Mouse (Mus musculus) midbrain, embryonic 13.5 days (tissue): ENCODE data around the gene Slc25a12. TPM values are rescaled to one million over a fixed set of nuclear protein-coding genes. Genes with fewer than 3 reads are reported as not detected.

Experiments
- ATAC-seq: fragments of 200-750 bp; cut with Nextera tagmentation; 2 replicates; pipeline ENCODE4 v1.8.0; 2017; ENCODE audit warnings: mild to moderate bottlenecking, moderate TSS enrichment, moderate library complexity
- H3K27ac ChIP-seq: fragments of 300-500 bp; sonication (generic); 2 replicates; pipeline ENCODE4 v1.5.1; 2015; ENCODE audit warnings: inconsistent platforms, mild to moderate bottlenecking, moderate library complexity
- H3K27me3 ChIP-seq: fragments of 300-500 bp; sonication (generic); 2 replicates; pipeline ENCODE4 v1.6.1; 2015; ENCODE audit warnings: mild to moderate bottlenecking, inconsistent platforms
- H3K36me3 ChIP-seq: fragments of 300-500 bp; sonication (generic); 2 replicates; pipeline ENCODE4 v1.6.1; 2015; ENCODE audit warnings: mild to moderate bottlenecking, inconsistent platforms
- H3K4me1 ChIP-seq: fragments of 300-500 bp; sonication (generic); replicated peaks from 2 replicates; pipeline ENCODE4 v1.6.1; 2015; ENCODE audit warnings: inconsistent platforms
- H3K4me2 ChIP-seq: fragments of 300-500 bp; sonication (generic); replicated peaks from 2 replicates; pipeline ENCODE4 v1.6.1; 2015; ENCODE audit warnings: moderate library complexity, mild to moderate bottlenecking, inconsistent platforms
- H3K4me3 ChIP-seq: fragments of 300-500 bp; sonication (generic); replicated peaks from 2 replicates; pipeline ENCODE4 v1.5.1; 2015; ENCODE audit warnings: mild to moderate bottlenecking, inconsistent platforms
- H3K9ac ChIP-seq: fragments of 300-500 bp; sonication (generic); replicated peaks from 2 replicates; pipeline ENCODE4 v1.6.1; 2015; ENCODE audit warnings: mild to moderate bottlenecking, inconsistent platforms
- H3K9me3 ChIP-seq: fragments of 300-500 bp; sonication (generic); 2 replicates; pipeline ENCODE4 v1.6.1; 2016; ENCODE audit warnings: mild to moderate bottlenecking, inconsistent platforms
- WGBS: fragments of 180-500 bp; shearing (Covaris S2); methylation state at CpG from one replicate; pipeline ENCODE4 v1.1.7; 2015; 5-methylcytosine and 5-hydroxymethylcytosine counted together
- polyA plus RNA-seq: library from polyadenylated mRNA; unstranded; fragments of >200 nt; fragmentation: Nextera tagmentation; extraction: Ambion mirVana; gene quantifications from 2 replicates; pipeline ENCODE4 v1.2.1, GENCODE M21; 2015

Gene Slc25a12
- polyA plus RNA-seq, 1 experiment from 2014 or later: 64.2 TPM

- peaks cover 20% of the 10 kb centered on the region for H3K4me1 ChIP-seq
- no peak overlapping the region for H3K9ac ChIP-seq
- H3K27me3 ChIP-seq: no peaks in the 10 kb centered on the region
- WGBS: 59% methylated on average over 12 of the region's 12 CpGs
- no peak overlapping the region for H3K27ac ChIP-seq
- ATAC-seq: no peak
- no peak overlapping the region for H3K4me3 ChIP-seq
- no peak overlapping the region for H3K4me2 ChIP-seq
- H3K36me3 ChIP-seq: peaks cover 17% of the 10 kb centered on the region
- no peaks in the 10 kb centered on the region for H3K9me3 ChIP-seq
Measured at GRCm38 (mm10) chr2:71295844-71296243, 71.7 kb downstream of the Slc25a12 start.

GRCm38 (mm10) chr2:71294489-71294888 is 73.1 kb downstream of the Slc25a12 start:
- H3K4me1 ChIP-seq: peaks cover 30% of the 10 kb centered on the region
- WGBS: 14% methylated on average over 7 of the region's 7 CpGs
- H3K36me3 ChIP-seq: peaks cover 17% of the 10 kb centered on the region
- no peak overlapping the region for H3K4me3 ChIP-seq
- peak overlapping the region; percentile 20; the same call in 1 of the 2 replicates for H3K4me2 ChIP-seq
- H3K27ac ChIP-seq: peak overlapping the region; percentile 69
- peak overlapping the region; percentile 41; the same call in 1 of the 2 replicates for H3K9ac ChIP-seq
- ATAC-seq: peak; percentile 72
- H3K27me3 ChIP-seq: no peaks in the 10 kb centered on the region
- H3K9me3 ChIP-seq: no peaks in the 10 kb centered on the region

- H3K27ac ChIP-seq: peak overlapping the region; percentile 72; the same call in 1 of the 2 replicates
Measured at GRCm38 (mm10) chr2:71293983-71294382, 73.6 kb downstream of the Slc25a12 start.

GRCm38 (mm10) chr2:71291566-71291965 is 76.0 kb downstream of the Slc25a12 start:
- H3K4me2 ChIP-seq: no peak overlapping the region
- no peaks in the 10 kb centered on the region for H3K9me3 ChIP-seq
- no peak overlapping the region for H3K27ac ChIP-seq
- 44% methylated on average over 5 of the region's 5 CpGs for WGBS
- no peak overlapping the region for H3K4me3 ChIP-seq
- no peaks in the 10 kb centered on the region for H3K27me3 ChIP-seq
- peaks cover 10% of the 10 kb centered on the region; the same call in 1 of the 2 replicates for H3K36me3 ChIP-seq
- ATAC-seq: no peak
- H3K4me1 ChIP-seq: peaks cover 30% of the 10 kb centered on the region
- no peak overlapping the region for H3K9ac ChIP-seq

More at GRCm38 (mm10) chr2:71293983-71294382, 73.6 kb downstream of the Slc25a12 start:
- no peak overlapping the region for H3K9ac ChIP-seq
- no peak overlapping the region for H3K4me2 ChIP-seq
- no peaks in the 10 kb centered on the region for H3K9me3 ChIP-seq
- 53% methylated on average over 3 of the region's 3 CpGs for WGBS
- peaks cover 30% of the 10 kb centered on the region for H3K4me1 ChIP-seq
- peaks cover 17% of the 10 kb centered on the region for H3K36me3 ChIP-seq
- no peaks in the 10 kb centered on the region for H3K27me3 ChIP-seq
- no peak for ATAC-seq
- H3K4me3 ChIP-seq: no peak overlapping the region

GRCm38 (mm10) chr2:71290107-71290775 is 77.3 kb downstream of the Slc25a12 start:
- peak overlapping the region; percentile 44; the same call in 1 of the 2 replicates for H3K27ac ChIP-seq
- peak; percentile 50; the same call in 1 of the 2 replicates for ATAC-seq
- WGBS: 34% methylated on average over 6 of the region's 6 CpGs

GRCm38 (mm10) chr2:71281981-71282380 is 85.6 kb downstream of the Slc25a12 start:
- H3K9me3 ChIP-seq: no peaks in the 10 kb centered on the region
- H3K27me3 ChIP-seq: no peaks in the 10 kb centered on the region
- H3K27ac ChIP-seq: no peak overlapping the region
- no peak overlapping the region for H3K4me2 ChIP-seq
- no peaks in the 10 kb centered on the region for H3K4me1 ChIP-seq
- H3K36me3 ChIP-seq: peaks cover 26% of the 10 kb centered on the region
- peak; percentile 50; the same call in 1 of the 2 replicates for ATAC-seq
- no peak overlapping the region for H3K4me3 ChIP-seq
- H3K9ac ChIP-seq: no peak overlapping the region
- 79% methylated on average over 1 of the region's 1 CpGs for WGBS

More at GRCm38 (mm10) chr2:71290107-71290775, 77.3 kb downstream of the Slc25a12 start:
- Histone ChIP-seq H3K9ac (no peak overlapping the region), H3K4me1 (peaks cover 23% of the 10 kb centered on the region), H3K36me3 (peaks cover 13% of the 10 kb centered on the region), H3K4me2 (no peak overlapping the region), H3K9me3 (no peaks in the 10 kb centered on the region), H3K4me3 (no peak overlapping the region), H3K27me3 (no peaks in the 10 kb centered on the region)

GRCm38 (mm10) chr2:71278791-71279775 is 88.5 kb downstream of the Slc25a12 start:
- no peak overlapping the region for H3K4me3 ChIP-seq
- no peaks in the 10 kb centered on the region for H3K9me3 ChIP-seq
- no peaks in the 10 kb centered on the region for H3K27me3 ChIP-seq
- peaks cover 39% of the 10 kb centered on the region for H3K36me3 ChIP-seq
- WGBS: 78% methylated on average over 23 of the region's 23 CpGs
- H3K27ac ChIP-seq: no peak overlapping the region
- ATAC-seq: no peak; the same call in none of the 2 replicates
- H3K4me1 ChIP-seq: no peaks in the 10 kb centered on the region
- H3K4me2 ChIP-seq: no peak overlapping the region
- H3K9ac ChIP-seq: no peak overlapping the region

- Histone ChIP-seq H3K4me3 (no peak overlapping the region), H3K4me2 (no peak overlapping the region), H3K27me3 (no peaks in the 10 kb centered on the region), H3K4me1 (no peaks in the 10 kb centered on the region), H3K36me3 (peaks cover 27% of the 10 kb centered on the region), H3K9ac (no peak overlapping the region), H3K27ac (no peak overlapping the region), H3K9me3 (no peaks in the 10 kb centered on the region)
- ATAC-seq: no peak
- WGBS: 87% methylated on average over 7 of the region's 7 CpGs
Measured at GRCm38 (mm10) chr2:71275734-71276133, 91.8 kb downstream of the Slc25a12 start.

GRCm38 (mm10) chr2:71273955-71274679 is 93.4 kb downstream of the Slc25a12 start:
- ATAC-seq: no peak
- Histone ChIP-seq H3K27me3 (no peaks in the 10 kb centered on the region), H3K4me3 (no peak overlapping the region), H3K9me3 (no peaks in the 10 kb centered on the region), H3K4me2 (no peak overlapping the region), H3K36me3 (peaks cover 26% of the 10 kb centered on the region), H3K27ac (no peak overlapping the region), H3K9ac (no peak overlapping the region), H3K4me1 (no peaks in the 10 kb centered on the region)
- 73% methylated on average over 23 of the region's 23 CpGs for WGBS

- H3K27ac ChIP-seq: no peak overlapping the region
- no peak for ATAC-seq
- H3K9ac ChIP-seq: no peak overlapping the region
- H3K9me3 ChIP-seq: no peaks in the 10 kb centered on the region
- H3K4me2 ChIP-seq: no peak overlapping the region
- no peak overlapping the region for H3K4me3 ChIP-seq
- WGBS: 83% methylated on average over 4 of the region's 4 CpGs
- no peaks in the 10 kb centered on the region for H3K4me1 ChIP-seq
- H3K36me3 ChIP-seq: peaks cover 38% of the 10 kb centered on the region
- H3K27me3 ChIP-seq: no peaks in the 10 kb centered on the region
Measured at GRCm38 (mm10) chr2:71270085-71270484, 97.5 kb downstream of the Slc25a12 start.

- Histone ChIP-seq H3K9ac (no peak overlapping the region), H3K4me2 (no peak overlapping the region), H3K27ac (no peak overlapping the region), H3K36me3 (peaks cover 41% of the 10 kb centered on the region), H3K27me3 (no peaks in the 10 kb centered on the region), H3K4me3 (no peak overlapping the region), H3K4me1 (no peaks in the 10 kb centered on the region), H3K9me3 (no peaks in the 10 kb centered on the region)
- no peak for ATAC-seq
- WGBS: 78% methylated on average over 1 of the region's 1 CpGs
Measured at GRCm38 (mm10) chr2:71269332-71269731, 98.2 kb downstream of the Slc25a12 start.
